ENCODE assay signal across 11 mouse cellular contexts in genomic region chr1:164722054-164722453, GRCm38 (mm10).
DNase-seq lines count a peak whose midpoint lies in the region; ATAC-seq and TF ChIP-seq lines count a peak whose summit lies in the region.
"Had no signal": no experiment of that assay in that cellular context is flagged by ENCODE, and none has a peak within 500 bp of the region (broad histone marks: within the 10 kb centered on the region; RNA-seq: fewer than 3 reads in every experiment).

No protein-coding gene starts in this region.

- H3K4me3 ChIP-seq in forebrain, postnatal 0 days (ENCODE audit: low read depth, low read length), result no peak overlapping the region
- no peak overlapping the region for H3K4me3 ChIP-seq in forebrain, embryonic 13.5 days
- H3K4me3 ChIP-seq in layer of hippocampus, adult 2 months, result no peak overlapping the region
- H3K4me3 ChIP-seq: limb, embryonic 12.5 days; neural tube, embryonic 13.5 days had no signal

- H3K4me2 ChIP-seq in forebrain, postnatal 0 days (ENCODE audit: low read depth), result no peak overlapping the region
- no peak overlapping the region for H3K4me2 ChIP-seq in forebrain, embryonic 13.5 days
- H3K4me2 ChIP-seq: limb, embryonic 12.5 days; neural tube, embryonic 13.5 days had no signal

- no peaks in the 10 kb centered on the region for H3K9me3 ChIP-seq in forebrain, postnatal 0 days (ENCODE audit: low read length)
- H3K9me3 ChIP-seq in forebrain, embryonic 13.5 days (replicated peaks), result no peaks in the 10 kb centered on the region
- H3K9me3 ChIP-seq: limb, embryonic 12.5 days; neural tube, embryonic 13.5 days had no signal

- H3K4me1 ChIP-seq in forebrain, postnatal 0 days (ENCODE audit: insufficient read depth), result no peaks in the 10 kb centered on the region
- 0 out of 2 replicates have a peak, but pooled peaks cover 3% of the 10 kb centered on the region for H3K4me1 ChIP-seq in forebrain, embryonic 13.5 days
- H3K4me1 ChIP-seq: limb, embryonic 12.5 days; neural tube, embryonic 13.5 days had no signal

- no peak overlapping the region for H3K27ac ChIP-seq in forebrain, postnatal 0 days (ENCODE audit: low read depth, low read length)
- no peak overlapping the region for H3K27ac ChIP-seq in forebrain, embryonic 13.5 days
- H3K27ac ChIP-seq in layer of hippocampus, adult 2 months, result peak overlapping the region; percentile 67
- H3K27ac ChIP-seq: limb, embryonic 12.5 days; neural tube, embryonic 13.5 days had no signal

- no peak for TF ChIP-seq CTCF in forebrain, postnatal 0 days (IDR thresholded peaks at IDR 0.05; ENCODE audit: low read depth)
- no peak for TF ChIP-seq CTCF in layer of hippocampus, adult 2 months (conservative IDR thresholded peaks at IDR 0.05)

- H3K36me3 ChIP-seq in forebrain, postnatal 0 days (ENCODE audit: insufficient read depth), result no peaks in the 10 kb centered on the region
- no peaks in the 10 kb centered on the region for H3K36me3 ChIP-seq in forebrain, embryonic 13.5 days (ENCODE audit: poor library complexity, severe bottlenecking)
- H3K36me3 ChIP-seq: limb, embryonic 12.5 days; neural tube, embryonic 13.5 days had no signal

- no peaks in the 10 kb centered on the region for H3K27me3 ChIP-seq in forebrain, postnatal 0 days (ENCODE audit: insufficient read depth, low read length)
- H3K27me3 ChIP-seq in forebrain, embryonic 13.5 days, result no peaks in the 10 kb centered on the region
- H3K27me3 ChIP-seq: limb, embryonic 12.5 days; neural tube, embryonic 13.5 days had no signal

- peak; percentile 62 for ATAC-seq in forebrain, postnatal 0 days
- ATAC-seq in forebrain, embryonic 13.5 days, result no peak
- ATAC-seq in megakaryocyte progenitor cell, adult 5-6 weeks (replicated peaks; ENCODE audit: poor library complexity), result no peak

- H3K9ac ChIP-seq in forebrain, postnatal 0 days, result no peak overlapping the region
- H3K9ac ChIP-seq in forebrain, embryonic 13.5 days, result no peak overlapping the region
- H3K9ac ChIP-seq: limb, embryonic 12.5 days; neural tube, embryonic 13.5 days had no signal

- DNase-seq in forebrain, postnatal 0 days, result no peak
- peak; percentile 34 for DNase-seq in embryo, embryonic 10.5 days (ENCODE audit: low spot score)
- DNase-seq in layer of hippocampus, adult 2 months (ENCODE audit: low spot score in 2 of 2), result peak; percentile 30 to 68
- DNase-seq in mesoderm, embryonic 11.5 days (ENCODE audit: low read depth, low spot score), result peak; percentile 14
- DNase-seq in adrenal gland, postnatal 36 days, result no peak
- no peak for DNase-seq in kidney, adult 11 months
- DNase-seq: lung, postnatal 36 days had no signal

- 6% methylated on average over 1 of the region's 1 CpGs for WGBS in forebrain, postnatal 0 days
- WGBS in forebrain, embryonic 13.5 days, result 0% methylated on average over 1 of the region's 1 CpGs

Comparison
In these comparisons a context has a peak if more than half of its experiments do, and no peak if none do; other contexts are left out.
1. DNase-seq: peak in embryo, embryonic 10.5 days (single experiment), layer of hippocampus, adult 2 months (2 of 2) and mesoderm, embryonic 11.5 days (single experiment); none in forebrain, postnatal 0 days (single experiment), adrenal gland, postnatal 36 days (0 of 2) and kidney, adult 11 months (single experiment).